Mouse (Mus musculus) megakaryocyte, embryonic 14.5 days (primary cell): ENCODE data around the gene Ap3d1.

ENCODE experiments used
- FLI1 ChIP-seq: IDR thresholded peaks from 2 replicates; pipeline ENCODE4 v1.6.1; 2012; ENCODE audit warnings: low read length, inconsistent platforms, mixed read lengths
- GATA1 ChIP-seq: IDR thresholded peaks from 3 replicates; pipeline ENCODE4 v1.6.1; 2012; ENCODE audit warnings: mixed read lengths, low read length, inconsistent platforms, borderline replicate concordance

GRCm38 (mm10) chr10:80684984-80685383 is 57.1 kb downstream of the Ap3d1 start:
- no peak for TF ChIP-seq GATA1
- TF ChIP-seq FLI1, result no peak
